Mouse (Mus musculus) left cerebral cortex, adult 2 months (tissue): ENCODE results near the gene Heatr6. TPM values are rescaled to one million over a fixed set of nuclear protein-coding genes. Genes with fewer than 3 reads are reported as not detected.

ENCODE experiments used
- DNase-seq, 2 experiments: peaks; one replicate each; pipeline ENCODE4 v3.0.0; 2021 to 2022; ENCODE audit warnings: low spot score in 2 of 2, mixed read lengths in 1 of 2; ENCODE audit errors: extremely low spot score in 1 of 2
- H3K27ac ChIP-seq: fragments of 200-600 bp; 2 replicates; pipeline ENCODE4 v1.8.1; 2022
- H3K4me3 ChIP-seq: fragments of 200-600 bp; 2 replicates; pipeline ENCODE4 v1.8.1; 2022
- CTCF ChIP-seq: fragments of 200-600 bp; IDR thresholded peaks from 2 replicates; pipeline ENCODE4 v1.8.1; 2022; ENCODE audit warnings: antibody characterized with exemption, mild to moderate bottlenecking, moderate library complexity
- intact Hi-C: fragments of 180-260 bp; cut with DNase I; formaldehyde crosslinking; loops from one replicate; pipeline ENCODE4 v1.15.1; 2025
- total RNA-seq, 2 experiments: library from RNA; stranded (reverse); gene quantifications; 2 replicates each; pipeline ENCODE4 v1.2.3; 2021

Heatr6 gene
- total RNA-seq, 2 experiments from 2014 or later, result 14.8 to 16.4 TPM

DNA sequence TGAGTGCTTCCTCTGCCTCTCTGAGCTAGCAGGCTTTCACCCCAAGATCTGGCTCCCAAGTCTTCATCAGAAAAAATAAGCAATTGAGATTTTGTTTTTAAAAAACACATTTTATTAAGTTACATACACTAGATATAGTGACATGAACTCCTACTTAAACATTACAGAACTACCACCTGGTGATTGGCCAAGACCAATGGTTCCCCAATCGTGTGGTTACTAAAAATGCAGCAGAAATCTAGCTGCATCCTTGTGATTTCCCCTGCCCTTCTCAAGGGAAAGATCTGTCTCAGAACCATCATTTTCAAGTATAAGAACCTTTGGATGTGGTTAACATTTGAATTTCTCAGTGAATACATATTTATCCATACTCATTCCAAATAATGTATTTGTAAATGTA is 19.3 kb upstream of the Heatr6 start:
- intact Hi-C loops, result no loop called here
- no peak for TF ChIP-seq CTCF
- no peak for DNase-seq
- Histone ChIP-seq H3K4me3 (no peak overlapping the region), H3K27ac (no peak overlapping the region)

DNA sequence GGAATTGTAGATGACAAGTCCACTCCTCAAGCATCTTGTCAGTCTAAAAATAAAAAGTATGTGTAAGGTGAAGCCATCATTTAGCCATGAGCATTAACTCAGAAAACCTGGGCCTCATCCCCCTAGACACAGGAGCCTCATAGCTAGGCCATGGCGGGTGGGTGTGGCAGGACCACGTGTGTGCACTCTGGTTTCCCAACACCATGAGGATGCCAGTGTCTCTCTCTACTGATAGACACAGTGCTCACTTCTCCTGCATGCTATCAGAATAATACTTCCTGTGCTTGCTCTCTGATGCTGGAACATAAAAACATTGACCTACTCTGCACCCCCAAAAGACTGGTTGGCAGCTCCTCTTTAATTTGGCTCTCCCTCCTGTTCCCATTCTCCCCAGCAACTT is 17.6 kb upstream of the Heatr6 start:
- DNase-seq, result no peak
- intact Hi-C loops, result loop anchor here (5.0 kb wide), 1 partner anchor 99 kb away; no protein-coding TSS in a partner anchor
- H3K4me3 ChIP-seq, result no peak overlapping the region
- no peak for TF ChIP-seq CTCF
- no peak overlapping the region for H3K27ac ChIP-seq

DNA sequence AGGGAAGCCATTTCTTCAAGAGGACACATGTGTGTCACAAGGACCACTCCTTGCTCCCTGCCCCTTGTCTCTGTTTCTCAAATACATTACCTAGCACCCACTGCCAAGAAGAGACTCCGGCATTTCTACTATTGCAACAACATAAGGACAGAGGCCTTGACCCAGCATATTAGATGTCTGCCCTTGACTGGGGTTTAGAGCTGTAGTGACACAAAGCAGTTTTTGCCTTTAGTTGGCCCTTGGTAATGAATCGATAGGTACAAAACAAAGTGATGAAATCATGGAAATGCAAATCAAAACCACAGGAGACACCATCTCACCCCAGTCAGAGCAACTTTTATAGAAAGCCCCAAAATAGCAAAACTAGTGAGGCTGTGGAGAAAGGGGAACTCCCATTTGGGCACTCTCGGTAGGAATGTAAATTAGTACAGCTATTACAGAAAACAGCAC is 16.4 kb upstream of the Heatr6 start:
- TF ChIP-seq CTCF, result no peak
- DNase-seq, result no peak
- intact Hi-C loops, result loop anchor here (5.0 kb wide), 1 partner anchor 100 kb away; no protein-coding TSS in a partner anchor
- H3K4me3 ChIP-seq, result no peak overlapping the region
- H3K27ac ChIP-seq, result no peak overlapping the region

DNA sequence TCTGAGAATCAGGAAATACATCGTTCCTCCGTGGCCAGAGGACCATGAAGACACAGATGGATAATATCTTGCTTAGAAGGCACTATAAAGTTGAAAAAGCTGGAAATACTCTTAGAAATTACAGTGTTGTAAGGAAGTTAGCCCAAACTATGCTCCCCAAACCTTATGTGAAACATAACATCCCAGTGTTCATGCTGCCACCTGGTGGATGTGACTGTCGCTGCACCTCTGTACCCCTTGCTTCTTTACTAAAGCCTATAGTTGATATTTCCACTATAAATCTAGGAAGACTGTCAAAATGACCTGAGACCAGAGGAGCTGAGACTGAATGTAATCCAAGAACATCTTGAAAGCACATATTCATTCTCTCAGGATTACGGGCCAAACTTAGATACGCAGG is 14.3 kb upstream of the Heatr6 start:
- TF ChIP-seq CTCF, result peak; percentile 93
- H3K27ac ChIP-seq, result no peak overlapping the region
- intact Hi-C loops, result loop anchor here (1.0 to 5.0 kb wide), 3 partner anchors 102 to 299 kb away; no protein-coding TSS in a partner anchor
- no peak overlapping the region for H3K4me3 ChIP-seq
- DNase-seq, result peak; percentile 69 to 82

DNA sequence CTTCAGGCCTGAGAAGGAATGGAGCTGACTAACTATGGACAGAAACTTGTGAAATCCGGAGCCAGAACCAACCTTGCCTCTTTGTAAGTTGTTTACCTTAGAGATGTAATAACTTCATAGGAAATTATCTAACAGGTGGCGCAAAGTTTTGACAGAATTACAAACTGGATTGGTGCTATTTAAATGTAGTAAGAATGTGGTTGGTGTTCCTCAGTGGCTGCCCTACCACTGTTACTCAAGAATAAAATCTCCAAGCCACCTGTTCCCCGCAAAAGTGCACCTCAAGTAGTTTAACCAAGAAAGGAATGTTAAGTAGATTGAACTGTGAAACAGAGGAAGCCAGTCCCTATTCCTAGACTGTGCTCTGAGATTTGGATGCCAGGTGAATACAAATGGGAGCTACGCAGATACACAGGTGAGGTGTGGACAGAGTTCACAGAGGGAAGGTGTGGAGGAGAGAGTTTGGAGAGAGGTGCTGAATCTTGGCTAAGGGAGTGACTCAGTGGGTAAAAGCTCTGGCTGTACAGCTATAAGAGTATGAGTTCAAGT is 13.0 kb upstream of the Heatr6 start:
- intact Hi-C loops, result no loop called here
- Histone ChIP-seq H3K4me3 (no peak overlapping the region), H3K27ac (no peak overlapping the region)
- no peak for TF ChIP-seq CTCF
- no peak for DNase-seq

DNA sequence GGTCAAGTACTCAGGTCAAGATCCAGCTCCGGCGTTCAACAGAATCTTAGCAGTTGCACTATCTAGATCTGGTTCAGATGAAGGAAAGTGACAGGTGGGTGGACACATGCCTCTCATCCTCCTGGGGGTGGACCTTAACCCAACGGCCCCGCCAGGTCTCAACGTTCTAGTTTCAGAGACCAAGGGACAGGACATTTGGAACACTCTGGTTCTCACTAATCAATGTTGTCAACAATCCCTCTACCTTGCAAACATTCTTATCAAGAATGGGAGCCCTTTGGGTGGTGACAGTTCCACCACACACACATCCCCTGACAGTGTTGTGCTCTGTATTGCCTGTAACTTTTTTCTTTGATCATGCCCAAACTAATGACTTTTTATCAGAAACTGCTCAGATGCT is 11.7 kb upstream of the Heatr6 start:
- Histone ChIP-seq H3K4me3 (no peak overlapping the region), H3K27ac (no peak overlapping the region)
- TF ChIP-seq CTCF, result no peak
- intact Hi-C loops, result no loop called here
- no peak for DNase-seq

DNA sequence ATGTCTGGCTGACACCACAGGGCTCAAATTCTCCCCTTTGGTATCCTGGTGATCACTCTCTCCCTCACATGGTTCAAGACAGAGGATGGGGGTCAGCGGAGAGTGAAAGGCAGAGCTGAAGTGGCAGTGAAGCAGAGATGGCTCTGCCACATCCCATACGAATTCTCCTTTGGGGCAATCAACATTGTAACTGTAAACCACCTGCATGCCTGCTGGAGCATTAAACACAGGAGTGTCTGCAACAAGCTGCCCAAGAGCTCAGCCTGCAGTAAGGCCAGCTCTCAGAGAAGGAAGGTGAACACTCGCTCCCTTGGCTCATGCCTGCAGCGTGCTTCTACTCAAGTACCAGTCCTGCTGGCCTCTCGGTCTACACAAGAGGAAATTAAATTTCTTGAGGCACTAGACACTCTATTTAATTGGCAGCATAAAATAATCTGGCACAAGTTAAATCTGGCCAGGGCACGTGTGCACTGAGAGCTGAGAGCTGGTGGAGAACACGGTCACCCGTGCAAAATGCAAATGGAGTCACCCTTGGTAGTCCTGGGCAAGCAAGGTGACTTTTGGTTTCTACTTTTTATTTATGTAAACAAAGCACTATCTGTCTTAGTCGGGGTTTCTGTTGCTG is 10.7 kb upstream of the Heatr6 start:
- DNase-seq, result no peak
- no peak for TF ChIP-seq CTCF
- Histone ChIP-seq H3K27ac (no peak overlapping the region), H3K4me3 (no peak overlapping the region)
- intact Hi-C loops, result no loop called here

DNA sequence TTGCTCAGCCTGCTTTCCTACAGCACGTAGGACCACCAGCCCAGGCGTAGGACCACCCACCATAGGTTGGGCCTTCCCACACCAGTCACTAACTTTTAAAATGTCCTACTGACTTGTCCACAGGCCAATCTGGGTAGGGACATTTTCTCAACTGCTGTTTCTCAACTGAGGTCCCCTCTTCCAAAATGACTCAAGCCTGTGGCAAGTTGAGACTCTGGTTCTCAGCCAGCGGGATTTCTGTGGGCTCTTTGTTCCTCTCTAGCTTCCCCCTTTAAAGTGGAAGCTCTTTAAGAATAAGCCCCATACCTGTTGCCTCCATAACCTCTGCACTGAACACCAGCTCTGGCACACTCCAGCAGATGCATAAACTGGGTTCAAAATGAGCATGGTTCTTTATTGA is 10.0 kb upstream of the Heatr6 start:
- no peak for TF ChIP-seq CTCF
- no peak overlapping the region for H3K27ac ChIP-seq
- DNase-seq, result no peak
- intact Hi-C loops, result no loop called here
- H3K4me3 ChIP-seq, result no peak overlapping the region

DNA sequence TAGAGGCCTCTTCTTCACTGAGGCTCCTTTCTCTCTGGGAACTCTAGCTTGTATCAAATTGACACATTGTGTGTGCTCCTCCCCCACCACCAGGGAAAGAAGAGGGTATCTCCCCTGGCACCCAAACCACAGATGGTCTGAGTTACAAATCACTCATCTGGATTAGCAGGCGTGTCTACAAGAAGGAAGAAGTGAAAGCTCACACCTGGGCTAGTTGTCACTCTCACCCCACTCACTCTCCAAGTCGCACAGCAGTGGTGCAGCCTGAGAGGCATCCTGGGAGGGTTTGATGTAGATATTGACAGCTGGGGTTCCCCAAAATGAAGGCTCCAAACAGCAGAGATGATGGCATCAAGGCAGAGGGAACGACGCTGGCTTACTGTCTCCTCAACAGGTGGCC is 7.3 kb upstream of the Heatr6 start:
- Histone ChIP-seq H3K4me3 (no peak overlapping the region), H3K27ac (no peak overlapping the region)
- TF ChIP-seq CTCF, result no peak
- no peak for DNase-seq
- intact Hi-C loops, result no loop called here

DNA sequence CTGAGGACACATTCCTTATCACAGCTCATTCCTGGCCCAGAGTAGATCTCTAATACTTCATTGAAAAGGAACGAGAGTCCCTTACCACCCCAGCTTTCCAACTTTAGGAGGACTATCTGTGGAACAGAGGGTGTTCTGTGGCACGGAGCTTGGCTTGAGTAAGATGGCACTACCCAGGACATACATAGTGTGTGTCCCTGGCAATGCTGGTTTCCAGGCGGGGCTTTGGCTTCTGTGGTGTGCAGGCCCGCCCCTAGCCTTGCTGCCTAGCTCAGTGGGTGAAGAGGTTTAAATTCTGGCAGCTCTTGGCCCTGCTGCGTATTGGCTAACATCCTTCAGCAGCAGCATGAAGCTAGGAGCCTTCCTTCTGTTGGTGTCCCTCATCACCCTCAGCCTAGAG is 6.8 kb upstream of the Heatr6 start, which contains the start of gene Wfdc21:
Gene Wfdc21, plus strand, starts transcription at position 260 of the 400 bp plus-strand sequence.
- Histone ChIP-seq H3K27ac (no peak within 1 kb of the TSS), H3K4me3 (no peak within 1 kb of the TSS)
- no peak for DNase-seq
- intact Hi-C loops, result no loop called here
- no peak for TF ChIP-seq CTCF

DNA sequence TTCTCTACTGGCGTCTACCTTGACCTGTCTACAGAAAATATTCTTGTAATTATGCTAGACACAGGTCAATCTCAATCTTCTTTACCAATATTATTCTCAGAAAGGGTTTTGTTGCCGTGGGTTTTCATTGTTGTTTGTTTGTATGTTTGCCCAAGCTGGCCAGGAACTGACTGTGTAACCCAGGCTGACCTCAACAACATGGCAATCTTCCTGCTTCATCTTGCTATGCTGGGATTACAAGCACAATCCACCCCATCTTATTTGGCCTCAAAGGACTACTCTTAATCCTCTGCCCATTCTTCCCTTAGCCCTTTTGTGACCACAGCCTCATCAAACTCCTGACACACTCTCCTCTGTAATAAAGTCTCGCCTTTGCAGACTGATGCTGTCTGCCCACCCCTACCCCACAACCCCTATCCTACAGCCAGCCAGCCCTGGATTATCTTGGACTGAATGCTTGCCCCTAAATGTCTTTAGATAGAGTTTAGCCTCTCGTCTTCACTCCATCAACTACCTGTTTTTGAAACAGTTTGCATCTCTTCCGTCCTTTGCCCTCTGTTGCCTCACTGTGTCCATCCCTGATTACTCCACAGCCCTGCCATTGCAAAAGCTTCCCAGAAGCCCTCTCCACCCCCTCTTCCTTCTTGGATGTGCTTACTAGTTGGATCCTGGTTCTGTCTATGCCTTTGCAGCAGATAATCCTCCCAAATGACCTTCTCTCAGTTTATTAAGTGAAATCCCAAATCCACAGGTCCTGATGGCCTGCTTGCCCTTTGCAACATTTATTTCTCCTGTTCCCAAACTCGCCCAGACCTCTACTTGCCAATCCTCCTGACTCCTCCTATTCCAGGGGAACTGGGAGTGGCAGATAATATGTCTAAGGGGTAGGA is 5.9 kb upstream of the Heatr6 start:
- Histone ChIP-seq H3K27ac (no peak overlapping the region), H3K4me3 (no peak overlapping the region)
- intact Hi-C loops, result no loop called here
- TF ChIP-seq CTCF, result no peak
- no peak for DNase-seq

DNA sequence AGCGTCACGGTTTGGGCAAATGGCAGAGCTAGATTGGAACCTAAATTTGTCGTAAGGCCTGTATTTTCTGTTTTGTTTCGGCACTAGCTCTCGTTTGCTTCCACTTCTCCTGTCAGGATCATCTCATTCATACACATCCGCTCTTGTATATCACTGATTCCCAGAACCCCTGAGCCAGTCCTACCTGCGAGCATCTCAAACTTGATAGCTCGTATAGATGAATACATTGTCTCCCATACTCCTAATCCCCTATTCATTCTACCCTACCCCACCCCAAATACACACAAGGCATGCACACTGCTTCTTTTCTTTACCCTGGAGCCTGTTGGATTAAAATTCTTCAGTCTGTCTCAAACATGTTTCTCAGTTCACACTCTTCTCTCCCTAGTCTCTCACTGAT is 731 bp downstream of the Heatr6 start:
- intact Hi-C loops, result no loop called here
- Histone ChIP-seq H3K4me3 (peak overlapping the region; percentile 69), H3K27ac (peak overlapping the region; percentile 94)
- no peak for TF ChIP-seq CTCF
- DNase-seq, result no peak
